9 mouse cellular contexts compared by ENCODE assay signal in genomic region chr19:46571878-46572244, GRCm38 (mm10). TPM values are rescaled to one million over a fixed set of nuclear protein-coding genes. Genes with fewer than 3 reads are reported as not detected.
DNase-seq lines count a peak whose midpoint lies in the region; ATAC-seq and TF ChIP-seq lines count a peak whose summit lies in the region.
"Had no signal": no experiment of that assay in that cellular context is flagged by ENCODE, and none has a peak within 500 bp of the region (broad histone marks: within the 10 kb centered on the region; RNA-seq: fewer than 3 reads in every experiment).

No protein-coding gene starts in this region.

- peaks cover 11% of the 10 kb centered on the region for H3K4me1 ChIP-seq in testis, adult 2 months (ENCODE audit: control insufficient read depth, insufficient read depth, low read length)
- peaks cover 45% of the 10 kb centered on the region for H3K4me1 ChIP-seq in liver, embryonic 13.5 days (replicated peaks)

- TF ChIP-seq CTCF in testis, adult 2 months (IDR thresholded peaks at IDR 0.05; ENCODE audit: control insufficient read depth, insufficient read depth, insufficient replicate concordance, low read depth, low read length), result no peak

- H3K9ac ChIP-seq in liver, embryonic 13.5 days, result peak overlapping the region; percentile 74

- H3K9me3 ChIP-seq in liver, embryonic 13.5 days (replicated peaks), result no peaks in the 10 kb centered on the region

- peak; percentile 21 to 26 for DNase-seq in cerebellum, adult 18-20 months
- DNase-seq in cerebellum, postnatal 4 days (ENCODE audit: low spot score in 2 of 2), result no peak
- no peak for DNase-seq in testis, postnatal 14 days (ENCODE audit: low spot score)
- no peak for DNase-seq in liver, embryonic 13.5 days
- no peak for DNase-seq in right cerebral cortex, postnatal 25 days
- DNase-seq in c-Kit-positive CD71-positive TER-119-positive erythroid progenitor cells, embryonic 14.5 days (ENCODE audit: low spot score), result no peak
- no peak for DNase-seq in layer of hippocampus, postnatal 25 days (ENCODE audit: extremely low spot score in 1 of 2, low spot score in 1 of 2)
- DNase-seq: cerebellum, adult 11-12 months had no signal

- peak overlapping the region; percentile 98 for H3K4me2 ChIP-seq in liver, embryonic 13.5 days

- H3K4me3 ChIP-seq in testis, adult 2 months (ENCODE audit: control insufficient read depth, low read depth, low read length), result peak overlapping the region; percentile 89
- peak overlapping the region; percentile 76 for H3K4me3 ChIP-seq in liver, embryonic 13.5 days (replicated peaks)

- WGBS in liver, embryonic 13.5 days (ENCODE audit: insufficient replicate concordance), result 51% methylated on average over 10 of the region's 10 CpGs

- H3K27ac ChIP-seq in testis, adult 2 months (ENCODE audit: control insufficient read depth, insufficient read depth, low read depth, low read length), result no peak overlapping the region
- H3K27ac ChIP-seq in liver, embryonic 13.5 days, result no peak overlapping the region

- no peak for TF ChIP-seq POLR2A in testis, adult 2 months (IDR thresholded peaks at IDR 0.05; ENCODE audit: control insufficient read depth, low read depth, low read length)

- no peaks in the 10 kb centered on the region for H3K36me3 ChIP-seq in testis, adult 2 months (ENCODE audit: control insufficient read depth, insufficient read depth, low read length)
- H3K36me3 ChIP-seq in liver, embryonic 13.5 days, result no peaks in the 10 kb centered on the region

- no peak for ATAC-seq in liver, embryonic 13.5 days (ENCODE audit: low read depth)

- H3K27me3 ChIP-seq in testis, adult 2 months (ENCODE audit: control insufficient read depth, insufficient read depth, low read length), result no peaks in the 10 kb centered on the region
- no peaks in the 10 kb centered on the region for H3K27me3 ChIP-seq in liver, embryonic 13.5 days

RNA-seq across cellular contexts. Expression of gene Arl3, which starts 1.1 kb away (rescaled TPM):
- 214 and 266 TPM in 2 replicates for polyA plus RNA-seq in testis, adult 2 months (2012; rRNA removed)
- polyA plus RNA-seq in liver, embryonic 13.5 days (2015; fragmentation: Nextera tagmentation; extraction: Ambion mirVana), result 29.8 and 32.1 TPM in 2 replicates
- 100 to 1,000 TPM; 123 to 127 TPM for total RNA-seq in layer of hippocampus, postnatal 25 days (2021)

RNA-seq across cellular contexts. Expression of gene Sfxn2, which starts 1.3 kb away (rescaled TPM):
- 1.5 TPM in 2 replicates for polyA plus RNA-seq in testis, adult 2 months (2012; rRNA removed)
- 18.3 and 19.8 TPM in 2 replicates for polyA plus RNA-seq in liver, embryonic 13.5 days (2015; fragmentation: Nextera tagmentation; extraction: Ambion mirVana)
- 1 to 10 TPM; 4.4 to 6.3 TPM for total RNA-seq in layer of hippocampus, postnatal 25 days (2021)

RNA-seq across cellular contexts. Expression of gene Wbp1l, which starts 27.0 kb away (rescaled TPM):
- 16.9 and 17.1 TPM in 2 replicates for polyA plus RNA-seq in testis, adult 2 months (2012; rRNA removed)
- 14.9 and 17.3 TPM in 2 replicates for polyA plus RNA-seq in liver, embryonic 13.5 days (2015; fragmentation: Nextera tagmentation; extraction: Ambion mirVana)
- 10 to 100 TPM; 37.8 to 37.9 TPM for total RNA-seq in layer of hippocampus, postnatal 25 days (2021)

Comparison
In these comparisons a context has a peak if more than half of its experiments do, and no peak if none do; other contexts are left out.
1. DNase-seq: peak in cerebellum, adult 18-20 months (2 of 2); none in cerebellum, postnatal 4 days (0 of 2), testis, postnatal 14 days (single experiment), liver, embryonic 13.5 days (single experiment), right cerebral cortex, postnatal 25 days (single experiment), c-Kit-positive CD71-positive TER-119-positive erythroid progenitor cells, embryonic 14.5 days (single experiment) and layer of hippocampus, postnatal 25 days (0 of 2).